Mouse (Mus musculus) embryonic facial prominence, embryonic 11.5 days (tissue): ENCODE results near the gene Mtcl1. TPM values are rescaled to one million over a fixed set of nuclear protein-coding genes. Genes with fewer than 3 reads are reported as not detected.
A peak's percentile ranks its signal among the peaks of the same experiment; 100 is the strongest.
"Not testable (repeated sequence)": the region's sequence is repeated elsewhere in the genome, so short reads cannot be mapped to it uniquely, and the experiment has no call there.

Experiments used
- ATAC-seq: fragments of 200-750 bp; cut with Nextera tagmentation; replicated peaks from 2 replicates; pipeline ENCODE4 v1.8.0; 2017; ENCODE audit warnings: low read depth; ENCODE audit not compliant: insufficient number of reproducible peaks, low FRiP score, low TSS enrichment
- DNase-seq: peaks from one replicate; pipeline ENCODE4 v3.0.0-alpha.2; 2015; ENCODE audit warnings: low spot score
- H3K27ac ChIP-seq: fragments of 300-500 bp; sonication (generic); replicated peaks from 2 replicates; pipeline ENCODE4 v1.5.1; 2014; ENCODE audit warnings: mild to moderate bottlenecking, low read depth, low read length, control low read depth
- H3K27me3 ChIP-seq: fragments of 300-500 bp; sonication (generic); 2 replicates; pipeline ENCODE4 v1.6.1; 2014; ENCODE audit warnings: mild to moderate bottlenecking, low read length, moderate library complexity, mixed read lengths; ENCODE audit not compliant: control insufficient read depth, insufficient read depth
- H3K36me3 ChIP-seq: fragments of 300-500 bp; sonication (generic); replicated peaks from 2 replicates; pipeline ENCODE4 v1.6.1; 2014; ENCODE audit warnings: low read depth, mild to moderate bottlenecking, low read length, moderate library complexity, mixed read lengths; ENCODE audit not compliant: control insufficient read depth, insufficient read depth
- H3K4me1 ChIP-seq: fragments of 300-500 bp; sonication (generic); 2 replicates; pipeline ENCODE4 v1.6.1; 2014; ENCODE audit warnings: low read length, mixed read lengths; ENCODE audit not compliant: control insufficient read depth, insufficient read depth
- H3K4me2 ChIP-seq: fragments of 300-500 bp; sonication (generic); 2 replicates; pipeline ENCODE4 v1.6.1; 2014; ENCODE audit warnings: low read depth, mild to moderate bottlenecking, control low read depth, low read length, moderate library complexity
- H3K4me3 ChIP-seq: fragments of 300-500 bp; sonication (generic); 2 replicates; pipeline ENCODE4 v1.5.1; 2014; ENCODE audit warnings: low read depth, low read length, control low read depth
- H3K9ac ChIP-seq: fragments of 300-500 bp; sonication (generic); replicated peaks from 2 replicates; pipeline ENCODE4 v1.6.1; 2014; ENCODE audit warnings: mild to moderate bottlenecking, control low read depth, low read length
- H3K9me3 ChIP-seq: fragments of 300-500 bp; sonication (generic); replicated peaks from 2 replicates; pipeline ENCODE4 v1.6.1; 2016; ENCODE audit warnings: mild to moderate bottlenecking, low read length, inconsistent platforms, mixed read lengths; ENCODE audit not compliant: control insufficient read depth
- WGBS: fragments of 180-500 bp; shearing (Covaris S2); extraction: QIAGEN DNeasy Blood & Tissue Kit; methylation state at CpG from one replicate; pipeline ENCODE4 v1.1.7; 2014; 5-methylcytosine and 5-hydroxymethylcytosine counted together
- polyA plus RNA-seq: library from polyadenylated mRNA; unstranded; fragments of >200 nt; fragmentation: Nextera tagmentation; extraction: Ambion mirVana; gene quantifications from 2 replicates; pipeline ENCODE4 v1.2.1, GENCODE M21; 2014

Gene Mtcl1
- polyA plus RNA-seq, 1 experiment from 2014 or later = 6.0 TPM

- Histone ChIP-seq H3K9me3 (no peaks in the 10 kb centered on the region), H3K9ac (no peak overlapping the region), H3K36me3 (no peaks in the 10 kb centered on the region), H3K27ac (no peak overlapping the region), H3K4me1 (no peaks in the 10 kb centered on the region; the same call in 1 of the 2 replicates), H3K27me3 (no peaks in the 10 kb centered on the region), H3K4me2 (no peak overlapping the region), H3K4me3 (no peak overlapping the region)
- WGBS = 94% methylated on average over 14 of the region's 14 CpGs
- ATAC-seq = no peak
- DNase-seq = no peak
Measured at GRCm38 (mm10) chr17:66435007-66435406, 14.5 kb downstream of the Mtcl1 start.

GRCm38 (mm10) chr17:66434566-66434965 is 15.0 kb downstream of the Mtcl1 start:
- H3K9ac ChIP-seq = no peak overlapping the region
- H3K27me3 ChIP-seq = no peaks in the 10 kb centered on the region
- WGBS = 80% methylated on average over 7 of the region's 7 CpGs
- DNase-seq (no peak), ATAC-seq (no peak)
- no peak overlapping the region for H3K27ac ChIP-seq
- H3K4me2 ChIP-seq = no peak overlapping the region
- no peaks in the 10 kb centered on the region for H3K36me3 ChIP-seq
- H3K4me1 ChIP-seq = no peaks in the 10 kb centered on the region; the same call in 1 of the 2 replicates
- no peaks in the 10 kb centered on the region for H3K9me3 ChIP-seq
- no peak overlapping the region for H3K4me3 ChIP-seq

- not testable (repeated sequence) for H3K9ac ChIP-seq, H3K27me3 ChIP-seq, H3K36me3 ChIP-seq, H3K4me1 ChIP-seq, DNase-seq, H3K4me3 ChIP-seq, ATAC-seq, H3K27ac ChIP-seq, H3K4me2 ChIP-seq, H3K9me3 ChIP-seq
- 93% methylated on average over 4 of the region's 4 CpGs for WGBS
Measured at GRCm38 (mm10) chr17:66424601-66425000, 24.9 kb downstream of the Mtcl1 start.

GRCm38 (mm10) chr17:66419421-66419820 is 30.1 kb downstream of the Mtcl1 start:
- peak; percentile 54 for DNase-seq
- H3K27me3 ChIP-seq = no peaks in the 10 kb centered on the region
- H3K9me3 ChIP-seq = no peaks in the 10 kb centered on the region
- no peak overlapping the region for H3K9ac ChIP-seq
- no peak for ATAC-seq
- H3K36me3 ChIP-seq = no peaks in the 10 kb centered on the region
- H3K4me3 ChIP-seq = no peak overlapping the region
- H3K27ac ChIP-seq = no peak overlapping the region
- H3K4me1 ChIP-seq = peaks cover 3% of the 10 kb centered on the region; the same call in 1 of the 2 replicates
- H3K4me2 ChIP-seq = no peak overlapping the region
- 44% methylated on average over 8 of the region's 8 CpGs for WGBS

- WGBS = 45% methylated on average over 4 of the region's 4 CpGs
- DNase-seq (no peak), ATAC-seq (no peak)
- Histone ChIP-seq H3K4me2 (no peak overlapping the region), H3K9me3 (no peaks in the 10 kb centered on the region), H3K9ac (no peak overlapping the region), H3K4me1 (peaks cover 6% of the 10 kb centered on the region; the same call in 1 of the 2 replicates), H3K27me3 (no peaks in the 10 kb centered on the region), H3K27ac (0 out of 2 replicates have a peak overlapping the region, but pooled peaks have one; percentile 13), H3K36me3 (no peaks in the 10 kb centered on the region), H3K4me3 (no peak overlapping the region)
Measured at GRCm38 (mm10) chr17:66417748-66418147, 31.8 kb downstream of the Mtcl1 start.

GRCm38 (mm10) chr17:66417329-66417728 is 32.2 kb downstream of the Mtcl1 start:
- H3K36me3 ChIP-seq = no peaks in the 10 kb centered on the region

GRCm38 (mm10) chr17:66416841-66417313 is 32.7 kb downstream of the Mtcl1 start:
- no peak overlapping the region for H3K9ac ChIP-seq
- 0 out of 2 replicates have a peak, but pooled peaks have one; percentile 11 for ATAC-seq
- H3K4me2 ChIP-seq = no peak overlapping the region
- H3K4me3 ChIP-seq = no peak overlapping the region
- H3K27me3 ChIP-seq = no peaks in the 10 kb centered on the region
- 0 out of 2 replicates have a peak overlapping the region, but pooled peaks have one; percentile 13 for H3K27ac ChIP-seq
- no peak for DNase-seq
- H3K9me3 ChIP-seq = no peaks in the 10 kb centered on the region
- peaks cover 10% of the 10 kb centered on the region; the same call in 1 of the 2 replicates for H3K4me1 ChIP-seq
- WGBS = 63% methylated on average over 14 of the region's 14 CpGs
- no peaks in the 10 kb centered on the region for H3K36me3 ChIP-seq

More at GRCm38 (mm10) chr17:66417329-66417728, 32.2 kb downstream of the Mtcl1 start:
- WGBS = 74% methylated on average over 5 of the region's 5 CpGs
- ATAC-seq = no peak
- H3K4me1 ChIP-seq = peaks cover 10% of the 10 kb centered on the region; the same call in 1 of the 2 replicates
- DNase-seq = no peak
- H3K4me3 ChIP-seq = no peak overlapping the region
- no peaks in the 10 kb centered on the region for H3K9me3 ChIP-seq
- H3K27me3 ChIP-seq = no peaks in the 10 kb centered on the region
- H3K9ac ChIP-seq = no peak overlapping the region
- H3K27ac ChIP-seq = 0 out of 2 replicates have a peak overlapping the region, but pooled peaks have one; percentile 13
- no peak overlapping the region for H3K4me2 ChIP-seq

- Histone ChIP-seq H3K9ac (no peak overlapping the region), H3K9me3 (no peaks in the 10 kb centered on the region), H3K4me3 (no peak overlapping the region), H3K4me1 (peaks cover 10% of the 10 kb centered on the region; the same call in 1 of the 2 replicates), H3K27ac (no peak overlapping the region), H3K27me3 (no peaks in the 10 kb centered on the region), H3K4me2 (no peak overlapping the region), H3K36me3 (no peaks in the 10 kb centered on the region)
- ATAC-seq = 0 out of 2 replicates have a peak, but pooled peaks have one; percentile 2
- WGBS = 53% methylated on average over 7 of the region's 7 CpGs
- no peak for DNase-seq
Measured at GRCm38 (mm10) chr17:66416436-66416835, 33.1 kb downstream of the Mtcl1 start.
